Mouse (Mus musculus) stomach, adult 2 months (tissue): ENCODE results near the gene Cdc26. TPM values are rescaled to one million over a fixed set of nuclear protein-coding genes. Genes with fewer than 3 reads are reported as not detected.

Experiments used
- polyA plus RNA-seq: library from polyadenylated mRNA; depleted of rRNA; stranded (reverse); fragments of >200 nt; gene quantifications from 2 replicates; pipeline ENCODE4 v1.2.3, GENCODE M21; 2012; rRNA removed

The Cdc26 gene
- polyA plus RNA-seq = 5.6 and 6.1 TPM in 2 replicates

DNA sequence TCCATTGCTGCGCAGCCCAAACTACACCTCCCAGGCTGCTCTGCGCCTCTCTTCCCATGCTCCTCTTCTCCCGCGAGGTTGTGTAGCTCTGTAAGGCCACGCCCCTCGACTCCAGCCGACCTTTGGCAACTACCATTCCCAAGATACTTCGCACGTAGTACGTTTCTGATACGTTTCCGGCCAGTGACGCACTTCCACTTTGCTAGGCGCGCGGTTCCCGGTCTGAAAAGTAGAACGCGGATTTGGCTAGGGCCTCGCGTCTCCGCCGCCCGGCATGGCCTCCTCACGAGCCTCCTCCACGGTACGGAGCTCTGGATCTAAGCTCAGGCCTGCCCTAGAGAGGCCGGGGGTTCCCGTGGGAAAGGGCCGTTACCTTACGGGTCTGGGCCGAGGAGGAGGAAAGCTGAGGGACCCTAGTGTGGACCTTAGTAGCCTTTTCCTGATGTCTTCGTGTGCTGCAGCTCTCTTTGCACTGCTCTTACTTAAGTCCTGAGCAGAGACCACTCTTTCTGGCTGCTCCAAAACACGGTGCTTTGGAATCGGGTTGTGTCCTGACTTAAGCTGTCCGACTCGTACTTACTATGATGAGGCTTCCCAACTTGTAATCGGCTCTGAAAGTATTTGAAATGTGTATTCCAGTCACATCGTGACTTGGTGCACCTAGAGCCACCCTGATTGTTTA lies at the start of gene Cdc26, which contains the start of gene Prpf4:
Gene Cdc26, minus strand, starts transcription at position 42 of the 682 bp plus-strand sequence.
Gene Prpf4, plus strand, starts transcription at position 197 of the 682 bp plus-strand sequence.

DNA sequence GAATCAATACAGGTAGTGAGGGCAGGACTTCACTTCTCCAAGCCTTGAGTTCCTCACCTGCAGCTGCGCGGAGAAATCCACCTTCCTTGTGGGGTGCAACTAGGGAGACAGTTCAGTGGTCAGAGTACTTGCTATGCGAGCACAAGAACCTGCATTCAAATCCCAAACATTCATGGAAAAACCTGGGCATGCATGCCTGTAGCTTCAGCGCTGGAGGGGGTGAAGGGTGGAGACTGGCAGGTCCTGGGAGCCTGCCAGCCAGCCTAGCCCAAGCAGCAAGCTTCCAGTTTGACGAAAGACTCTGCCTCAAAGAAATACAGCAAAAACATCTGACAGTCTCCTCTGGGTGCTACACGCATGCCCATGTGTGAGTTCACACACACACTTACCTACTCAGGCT lies 26.6 kb upstream of the Cdc26 start, which contains the start of gene Rnf183:
Gene Rnf183, minus strand, starts transcription at position 172 of the 400 bp plus-strand sequence.

DNA sequence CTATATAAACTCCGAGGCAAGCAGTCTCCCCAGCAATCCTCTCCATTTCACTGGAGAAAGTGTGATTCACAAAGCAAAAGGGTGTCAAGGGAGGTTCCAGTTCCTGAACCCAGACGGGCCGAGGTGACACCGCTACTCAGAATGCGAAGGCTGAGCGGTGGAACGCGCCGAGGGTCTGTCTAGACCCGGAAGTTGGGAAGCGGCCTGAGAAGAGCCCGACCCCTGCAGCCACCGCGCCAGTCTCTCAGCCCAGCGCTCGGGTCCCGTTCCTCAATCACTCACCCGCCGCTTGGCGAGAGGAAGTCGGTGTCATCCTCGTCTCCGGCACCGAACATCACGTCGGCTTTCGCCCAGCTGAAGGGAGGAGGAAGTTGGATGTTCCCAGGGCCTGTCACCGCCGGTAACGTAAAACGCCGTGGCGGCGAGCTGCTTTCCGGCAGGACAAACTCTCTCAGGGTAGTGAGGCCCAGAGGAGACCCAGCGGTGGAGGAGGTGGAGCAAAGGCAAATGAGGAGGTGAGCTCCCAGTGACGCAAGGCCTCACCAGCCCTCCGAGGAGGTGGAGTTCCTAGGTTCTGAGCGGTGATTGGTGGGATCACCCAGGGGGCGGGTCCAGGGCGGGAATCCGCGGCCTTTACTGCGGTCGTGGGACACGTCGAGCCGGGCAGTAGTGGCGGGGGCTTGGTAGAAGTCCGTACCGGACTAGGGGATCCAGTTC lies 48.2 kb downstream of the Cdc26 start, which contains the start of the genes Fkbp15 and Slc31a1:
Gene Fkbp15, minus strand, starts transcription at position 461 of the 717 bp plus-strand sequence.
Gene Slc31a1, plus strand, starts transcription at position 640 of the 717 bp plus-strand sequence.

Other genes starting within 250 kb of the Cdc26 start
- 0.09 TPM in 1 of 2 replicates, not detected in the other for gene Zfp37, start 177.6 kb downstream of the Cdc26 start, polyA plus RNA-seq
- gene Slc31a2, start 146.1 kb downstream of the Cdc26 start, polyA plus RNA-seq = 18.9 and 22.0 TPM in 2 replicates
- gene Fkbp15, start 48.1 kb downstream of the Cdc26 start, polyA plus RNA-seq = 11.2 and 11.3 TPM in 2 replicates
- gene Slc31a1, start 47.9 kb downstream of the Cdc26 start, polyA plus RNA-seq = 6.1 and 6.3 TPM in 2 replicates
- gene Prpf4, start 155 bp upstream of the Cdc26 start, polyA plus RNA-seq = 1.5 and 2.5 TPM in 2 replicates
- 0.61 and 1.2 TPM in 2 replicates for gene Rnf183, start 26.6 kb upstream of the Cdc26 start, polyA plus RNA-seq
- gene Wdr31, start 62.3 kb upstream of the Cdc26 start, polyA plus RNA-seq = 0.56 and 0.94 TPM in 2 replicates
- gene Bspry, start 71.4 kb upstream of the Cdc26 start, polyA plus RNA-seq = 34.3 and 51.2 TPM in 2 replicates
- gene Hdhd3, start 94.8 kb upstream of the Cdc26 start, polyA plus RNA-seq = 7.8 and 12.7 TPM in 2 replicates
- 103 and 172 TPM in 2 replicates for gene Alad, start 111.3 kb upstream of the Cdc26 start, polyA plus RNA-seq
- 4.4 and 4.7 TPM in 2 replicates for gene Pole3, start 116.4 kb upstream of the Cdc26 start, polyA plus RNA-seq
- 0.05 TPM in 1 of 2 replicates, not detected in the other for gene 4933430I17Rik, start 116.7 kb upstream of the Cdc26 start, polyA plus RNA-seq
- 12.2 and 14.3 TPM in 2 replicates for gene Rgs3, start 151.2 kb upstream of the Cdc26 start, polyA plus RNA-seq